Mouse (Mus musculus): ENCODE data around the gene Mdh2.

Mdh2 gene

DNA sequence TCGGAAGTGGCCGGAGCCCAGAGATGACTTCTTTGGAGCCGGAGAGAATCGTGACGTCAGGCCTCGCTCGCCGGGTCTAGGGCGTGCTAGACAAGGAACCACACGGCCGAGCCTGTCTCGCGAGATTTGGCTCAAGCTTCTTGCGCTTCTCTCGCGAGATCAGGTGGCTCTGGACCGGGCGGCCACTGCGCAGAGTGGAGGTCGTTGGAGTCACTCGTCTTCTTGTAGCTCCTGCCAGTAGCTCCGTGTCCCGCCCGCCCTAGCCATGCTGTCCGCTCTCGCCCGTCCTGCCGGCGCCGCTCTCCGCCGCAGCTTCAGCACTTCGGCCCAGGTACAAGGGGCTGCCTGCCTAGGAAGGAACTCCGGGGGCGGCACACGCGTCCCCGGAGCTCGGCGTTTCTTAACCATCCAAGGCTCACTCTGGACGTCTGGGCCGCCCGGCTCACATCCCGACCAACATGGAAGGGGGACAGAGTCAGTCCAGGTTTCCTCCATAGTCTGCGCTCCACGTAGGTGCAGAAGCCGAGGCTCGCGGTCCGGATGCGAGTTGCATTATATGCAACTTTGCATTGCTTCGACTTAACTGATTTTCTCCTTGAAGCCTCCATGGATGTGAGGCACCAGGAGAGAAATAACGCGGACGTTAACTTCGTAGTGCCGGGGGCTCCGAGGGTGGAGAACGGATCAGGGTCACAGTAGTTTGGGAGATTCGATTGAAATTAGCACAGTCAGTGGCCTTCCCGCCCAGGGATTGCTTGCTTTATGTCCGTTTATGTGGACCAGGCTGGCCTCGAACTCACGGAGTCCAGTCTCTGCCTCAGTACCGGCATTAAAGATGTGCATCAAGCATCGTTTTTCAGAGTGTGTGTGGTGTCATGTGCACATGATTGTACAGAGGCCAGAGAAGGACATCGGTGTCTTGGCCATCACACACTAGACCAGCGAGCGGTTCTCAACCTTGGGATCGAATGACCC lies at the start of gene Mdh2:
TSS of gene Mdh2 (plus strand) at position 10 of the 975 bp plus-strand sequence.
- in situ Hi-C loops (cut with MseI, MboI), result no loop called here

DNA sequence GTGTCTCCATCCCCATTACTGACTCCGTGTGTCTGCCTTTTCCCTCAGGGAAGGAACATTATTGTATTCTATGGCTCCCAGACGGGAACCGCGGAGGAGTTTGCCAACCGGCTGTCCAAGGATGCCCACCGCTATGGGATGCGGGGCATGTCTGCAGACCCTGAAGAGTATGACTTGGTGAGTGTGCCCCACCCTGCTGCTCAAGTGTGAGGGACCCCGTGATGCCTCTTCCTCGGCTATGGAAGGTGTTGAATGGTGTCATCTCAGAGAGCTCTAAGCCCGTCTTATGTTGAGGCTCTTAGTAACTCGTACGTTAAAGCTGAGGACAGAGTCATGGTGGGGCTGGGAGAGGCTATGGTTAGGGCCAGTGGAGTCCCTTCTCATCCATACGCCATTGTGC lies 48.9 kb upstream of the Mdh2 start:
- in situ Hi-C loops (cut with MseI, MboI), result no loop called here

DNA sequence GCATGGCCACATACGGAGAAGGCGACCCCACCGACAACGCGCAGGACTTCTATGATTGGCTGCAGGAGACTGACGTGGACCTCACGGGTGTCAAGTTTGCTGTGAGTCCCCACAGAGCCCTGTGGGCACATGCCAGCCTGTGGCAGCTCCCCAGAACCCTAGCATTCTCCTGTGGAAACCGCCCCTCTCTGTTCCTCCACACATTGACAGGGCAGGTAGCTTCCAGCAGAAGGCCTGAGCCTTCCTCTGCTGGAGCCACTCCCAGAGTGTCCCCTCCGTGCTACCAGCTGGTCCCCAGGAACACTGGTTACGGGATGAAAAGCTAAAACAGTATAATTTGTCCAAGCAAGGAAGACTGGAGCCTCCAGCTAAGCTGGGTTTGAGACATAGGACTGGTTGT lies 48.0 kb upstream of the Mdh2 start:
- in situ Hi-C loops (cut with MseI, MboI), result no loop called here

DNA sequence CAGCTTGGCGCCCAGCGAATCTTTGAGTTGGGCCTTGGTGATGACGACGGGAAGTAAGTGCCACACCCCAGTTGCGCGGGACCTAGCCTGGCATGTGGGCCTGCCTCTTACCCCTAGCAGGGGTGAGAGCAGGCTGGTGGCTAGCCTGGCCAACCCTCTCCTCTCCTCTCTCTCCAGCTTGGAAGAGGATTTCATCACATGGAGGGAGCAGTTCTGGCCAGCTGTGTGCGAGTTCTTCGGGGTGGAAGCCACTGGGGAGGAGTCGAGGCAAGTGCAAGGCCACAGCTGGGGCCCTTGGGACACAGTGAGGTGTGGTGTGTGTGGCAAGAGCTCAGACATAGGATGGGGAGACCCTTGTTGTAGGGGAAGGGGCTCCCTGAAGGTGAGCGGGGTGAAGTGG lies 47.4 kb upstream of the Mdh2 start:
- in situ Hi-C loops (cut with MseI, MboI), result no loop called here

DNA sequence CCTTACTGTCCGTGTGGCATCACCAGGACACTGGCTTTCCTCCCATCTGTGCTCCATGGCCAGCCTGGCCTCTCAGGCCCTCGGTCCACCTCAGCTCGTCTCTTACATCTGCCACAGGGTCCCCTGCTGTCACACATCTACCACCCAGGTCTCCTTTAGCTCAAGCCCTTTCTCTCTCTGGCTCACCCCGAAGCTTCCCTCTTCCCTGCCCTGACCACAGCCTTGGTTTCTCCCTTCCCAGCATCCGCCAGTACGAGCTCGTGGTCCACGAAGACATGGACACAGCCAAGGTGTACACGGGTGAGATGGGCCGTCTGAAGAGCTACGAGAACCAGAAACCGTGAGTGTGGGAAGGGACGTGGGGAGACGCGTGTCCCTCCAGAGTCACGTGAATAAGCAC lies 47.0 kb upstream of the Mdh2 start:
- in situ Hi-C loops (cut with MseI, MboI), result no loop called here

DNA sequence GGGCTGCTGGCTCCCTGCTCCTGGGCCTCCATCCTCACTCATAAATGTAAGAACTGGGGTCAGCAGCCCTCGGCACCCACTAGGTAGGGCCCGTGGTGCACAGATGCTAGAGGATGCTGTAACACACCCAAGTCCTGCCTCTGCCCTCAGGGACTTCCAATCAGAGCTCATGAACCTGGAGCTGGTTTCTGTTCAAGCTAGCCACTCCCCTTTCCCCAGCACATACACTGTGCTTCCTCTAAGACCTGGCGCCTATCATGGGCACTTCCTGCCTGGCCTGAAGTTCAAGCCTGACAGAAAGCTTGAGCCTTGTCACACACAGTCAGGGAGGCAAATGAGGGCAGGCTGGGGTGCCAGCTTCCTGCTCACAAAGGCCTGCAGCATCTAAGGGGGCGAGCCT lies 45.2 kb upstream of the Mdh2 start:
- in situ Hi-C loops (cut with MseI, MboI), result no loop called here

DNA sequence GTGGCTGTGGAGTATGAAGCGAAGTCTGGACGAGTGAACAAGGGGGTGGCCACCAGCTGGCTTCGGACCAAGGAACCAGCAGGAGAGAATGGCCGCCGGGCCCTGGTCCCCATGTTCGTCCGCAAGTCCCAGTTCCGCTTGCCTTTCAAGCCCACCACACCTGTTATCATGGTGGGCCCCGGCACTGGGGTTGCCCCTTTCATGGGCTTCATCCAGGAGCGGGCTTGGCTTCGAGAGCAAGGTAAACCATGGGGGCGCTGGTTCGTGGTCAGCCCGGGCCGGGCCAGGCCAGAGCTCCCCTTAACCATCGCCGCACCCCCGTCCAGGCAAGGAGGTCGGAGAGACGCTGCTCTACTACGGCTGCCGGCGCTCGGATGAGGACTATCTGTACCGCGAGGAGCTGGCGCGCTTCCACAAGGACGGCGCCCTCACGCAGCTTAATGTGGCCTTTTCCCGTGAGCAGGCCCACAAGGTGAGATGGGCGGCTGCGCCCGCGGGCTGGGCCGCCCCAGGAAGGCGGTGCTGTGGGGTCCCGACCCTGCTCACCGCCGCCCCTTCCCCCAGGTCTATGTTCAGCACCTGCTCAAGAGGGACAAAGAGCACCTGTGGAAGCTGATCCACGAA lies 44.1 kb upstream of the Mdh2 start:
- in situ Hi-C loops (cut with MseI, MboI), result no loop called here

DNA sequence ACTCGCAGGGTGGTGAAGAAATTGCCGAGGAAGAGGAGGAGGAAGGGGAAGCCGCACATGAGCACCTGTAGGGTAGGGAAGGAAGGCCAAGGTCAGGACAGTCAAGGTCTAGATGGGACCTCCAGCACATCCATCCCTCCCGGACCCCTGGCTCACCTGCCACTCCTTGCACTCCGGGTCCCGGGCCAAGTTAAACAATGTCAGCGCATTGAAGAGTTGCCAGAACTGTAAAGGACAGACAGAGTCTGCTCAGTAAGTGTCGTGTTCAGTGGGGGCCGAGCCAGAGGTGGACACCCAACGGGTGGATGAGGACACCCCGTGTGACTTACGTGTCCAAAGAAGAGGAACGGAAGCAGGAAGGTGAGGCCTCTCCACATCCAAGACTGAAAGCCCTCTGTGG lies 42.5 kb upstream of the Mdh2 start:
- in situ Hi-C loops (cut with MseI, MboI), result no loop called here

DNA sequence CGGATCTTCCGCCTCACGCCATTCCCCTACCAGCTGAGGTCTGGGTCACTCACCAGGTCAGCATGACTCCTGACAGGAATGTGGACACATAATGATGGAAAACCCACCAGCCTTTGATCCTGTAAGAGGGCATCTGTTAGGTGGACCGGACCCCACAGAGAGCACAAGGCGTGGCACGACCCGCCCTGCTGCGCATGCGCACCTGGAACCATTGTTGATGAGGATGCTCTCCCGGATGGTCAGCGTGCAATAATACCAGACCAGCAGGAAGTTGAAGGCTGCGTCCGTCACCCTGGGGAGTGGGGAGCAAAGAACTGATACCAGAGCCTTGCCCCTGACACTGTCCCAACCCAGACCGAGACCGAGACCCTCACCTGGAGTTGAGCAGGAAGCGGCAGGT lies 41.7 kb upstream of the Mdh2 start:
- in situ Hi-C loops (cut with MseI, MboI), result no loop called here

DNA sequence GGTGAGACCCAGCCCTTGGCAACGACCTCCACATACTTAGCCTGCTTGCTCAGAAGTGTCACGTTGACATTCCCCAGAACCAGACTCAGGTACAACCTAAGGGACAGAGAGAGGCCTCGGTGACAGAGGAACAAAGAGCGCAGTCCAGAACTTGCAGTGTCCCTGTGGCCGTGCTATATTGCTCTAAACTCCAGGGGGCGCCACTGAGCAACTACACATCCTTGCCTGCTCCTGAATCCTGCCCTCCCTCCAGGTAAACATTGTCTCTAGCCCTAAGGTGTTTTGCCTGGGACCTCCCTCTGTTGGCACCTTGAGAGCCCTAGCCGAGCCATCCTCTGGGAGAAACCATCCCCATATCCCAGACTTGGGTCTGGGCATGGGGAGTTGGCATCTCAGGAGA lies 41.1 kb upstream of the Mdh2 start:
- in situ Hi-C loops (cut with MseI, MboI), result no loop called here

DNA sequence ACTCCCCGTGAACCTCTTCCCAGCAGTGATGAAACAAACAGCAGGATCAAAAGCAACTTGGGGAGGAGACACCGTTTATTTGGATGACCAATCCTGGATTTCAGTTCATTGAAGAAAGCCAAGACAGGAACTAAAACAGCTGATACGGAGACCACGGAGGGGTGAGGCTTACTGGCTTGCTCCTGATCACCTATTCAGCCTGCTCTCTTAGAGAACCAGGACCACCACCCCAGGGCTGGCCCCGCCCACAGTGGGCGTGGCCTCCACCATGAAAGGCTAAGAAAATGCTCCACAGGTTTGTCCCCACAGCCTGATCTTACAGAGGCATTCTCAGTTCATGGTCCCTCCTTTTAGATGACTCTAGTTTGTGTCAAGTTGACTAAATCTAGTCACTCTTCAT lies 40.0 kb upstream of the Mdh2 start:
- in situ Hi-C loops (cut with MseI, MboI), result no loop called here

DNA sequence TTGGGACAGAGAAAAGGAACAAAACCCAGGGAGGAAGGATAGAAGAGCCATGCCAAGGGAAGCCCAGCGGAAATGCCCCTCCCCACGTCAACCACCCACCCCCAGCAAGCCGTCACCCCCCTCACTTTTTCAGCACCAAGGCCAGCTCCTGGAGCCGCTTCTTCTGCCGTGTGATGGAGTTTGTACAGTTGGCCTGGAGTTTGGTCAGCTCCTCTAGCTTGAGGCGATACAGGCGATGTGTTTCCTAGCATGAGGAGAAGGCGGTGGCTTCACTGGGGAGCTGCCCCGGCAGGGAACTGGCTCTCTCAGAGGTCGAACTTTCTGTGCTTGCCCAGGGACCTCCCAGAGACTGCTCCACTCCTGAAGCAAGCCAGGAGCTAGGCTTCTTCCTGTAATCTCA lies 36.1 kb upstream of the Mdh2 start:
- in situ Hi-C loops (cut with MseI, MboI), result no loop called here

DNA sequence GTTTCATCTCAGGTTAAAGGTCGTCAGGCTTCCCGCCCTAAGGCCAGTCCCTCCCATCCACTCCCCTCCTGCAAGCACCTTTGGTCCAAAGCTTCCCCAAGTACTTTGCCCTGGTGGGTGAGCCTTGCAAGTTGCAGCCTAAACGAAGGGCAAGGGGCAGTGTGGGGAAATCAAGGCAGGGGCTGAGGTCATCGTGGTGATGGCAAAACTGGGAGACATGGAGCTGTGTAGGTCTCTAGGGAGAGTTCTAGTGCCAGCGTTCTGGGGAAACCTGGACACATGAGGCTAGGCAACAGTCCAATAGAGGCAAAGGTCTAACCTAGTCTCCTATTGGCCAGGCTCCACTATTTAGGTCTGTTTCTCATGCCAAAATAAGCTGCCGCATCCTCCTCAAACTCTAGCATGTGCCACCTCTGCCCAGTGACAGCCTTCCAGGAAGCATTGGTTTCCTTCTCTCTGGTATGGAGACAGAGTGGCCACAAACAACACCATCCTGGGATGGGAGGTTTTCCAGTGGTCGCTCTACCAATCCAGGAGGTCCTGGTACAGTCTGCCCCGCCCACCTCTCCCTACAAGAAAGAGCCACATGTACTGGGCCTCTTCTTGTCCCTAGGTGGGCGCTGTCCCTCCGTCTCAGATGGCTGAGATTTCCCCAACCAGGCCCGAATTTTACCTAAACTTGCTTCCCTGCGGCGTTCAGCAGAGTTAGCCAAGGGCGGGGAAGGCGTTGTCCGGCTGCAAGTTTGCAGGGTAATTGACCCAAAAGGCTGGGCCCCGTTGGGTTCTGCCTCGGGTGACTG lies 35.1 kb upstream of the Mdh2 start:
- in situ Hi-C loops (cut with MseI, MboI), result no loop called here

DNA sequence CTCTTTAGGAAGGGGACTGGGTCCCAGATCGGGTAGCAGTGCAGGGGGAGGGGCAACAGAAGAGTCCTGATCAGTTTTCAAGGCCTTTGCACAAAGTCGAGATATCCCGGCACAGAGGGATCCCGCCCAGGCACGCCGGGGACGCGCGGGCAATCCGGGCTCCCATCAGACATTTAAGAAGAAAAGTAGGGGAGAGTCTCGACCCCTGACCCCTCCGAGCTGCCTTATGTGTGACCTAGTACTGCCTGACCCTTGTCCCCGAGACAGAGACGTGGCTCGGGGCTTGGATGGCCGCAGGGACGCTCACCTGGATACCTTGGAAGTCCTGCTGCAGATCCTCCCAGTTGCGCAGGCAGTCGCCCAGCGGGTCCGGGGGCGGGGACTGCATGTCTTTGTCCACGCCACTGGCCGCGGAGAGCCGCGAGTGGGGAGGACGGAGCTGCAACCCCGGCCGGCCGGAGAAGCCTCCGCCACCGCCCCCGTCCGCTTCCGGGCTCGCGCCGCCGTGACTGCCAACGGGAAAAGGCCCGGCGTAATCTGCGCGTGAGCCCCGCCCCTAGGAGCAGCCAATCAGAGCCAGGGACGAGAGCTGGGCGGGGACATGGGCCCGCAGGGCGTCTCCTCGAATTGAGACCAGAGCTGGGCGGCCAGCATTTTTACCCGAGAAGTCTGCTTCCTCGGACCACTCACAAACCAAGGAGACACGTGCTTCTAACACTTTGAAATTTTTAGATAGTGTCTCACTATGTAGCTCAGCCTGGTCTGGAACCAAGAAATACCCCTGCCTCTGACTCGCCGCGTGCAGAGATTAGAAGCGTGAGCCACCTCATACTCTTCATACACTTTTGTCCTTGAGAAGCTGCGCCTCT lies 34.3 kb upstream of the Mdh2 start, which contains the start of gene Tmem120a:
TSS of gene Tmem120a (minus strand) at position 708 of the 869 bp plus-strand sequence.
- in situ Hi-C loops (cut with MseI, MboI), result no loop called here

DNA sequence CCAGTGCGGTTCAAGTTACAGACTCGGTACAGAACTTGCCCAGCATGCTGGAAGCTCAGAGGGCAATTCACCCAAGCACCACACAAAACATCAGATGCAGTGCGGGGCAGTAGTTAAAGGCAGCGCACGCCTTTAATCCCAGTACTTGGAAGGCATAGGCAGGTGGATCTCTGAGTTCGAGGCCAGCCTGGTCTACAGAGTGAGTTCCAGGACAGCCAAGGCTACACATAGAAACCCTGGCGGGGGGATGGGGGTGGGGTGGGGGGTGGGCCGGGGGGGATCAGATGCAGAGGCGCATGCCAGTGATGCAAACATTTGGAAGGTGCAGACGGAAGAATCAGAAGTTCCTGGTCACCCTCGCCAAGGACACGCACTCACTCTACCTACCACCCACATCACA lies 33.5 kb upstream of the Mdh2 start:
- in situ Hi-C loops (cut with MseI, MboI), result no loop called here

DNA sequence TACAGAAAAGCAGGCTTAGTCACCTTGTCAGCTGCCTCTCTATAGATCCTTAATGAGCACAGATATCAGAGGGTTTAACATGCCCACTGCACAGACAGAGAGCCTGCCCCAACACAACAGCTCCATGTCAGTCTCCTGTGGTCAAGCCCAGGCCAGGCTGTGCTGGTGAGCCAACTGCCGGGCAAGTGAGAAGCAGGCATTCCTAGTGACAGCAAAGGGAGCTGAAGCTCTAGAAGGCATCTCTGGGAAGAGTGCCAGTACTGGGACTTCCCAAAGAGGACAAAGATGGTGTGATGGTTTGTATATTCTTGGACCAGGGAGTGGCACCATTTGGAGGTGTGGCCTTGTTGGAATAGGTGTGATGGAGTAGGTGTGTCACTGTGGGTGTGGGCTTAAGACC lies 27.2 kb upstream of the Mdh2 start:
- in situ Hi-C loops (cut with MseI, MboI), result no loop called here

DNA sequence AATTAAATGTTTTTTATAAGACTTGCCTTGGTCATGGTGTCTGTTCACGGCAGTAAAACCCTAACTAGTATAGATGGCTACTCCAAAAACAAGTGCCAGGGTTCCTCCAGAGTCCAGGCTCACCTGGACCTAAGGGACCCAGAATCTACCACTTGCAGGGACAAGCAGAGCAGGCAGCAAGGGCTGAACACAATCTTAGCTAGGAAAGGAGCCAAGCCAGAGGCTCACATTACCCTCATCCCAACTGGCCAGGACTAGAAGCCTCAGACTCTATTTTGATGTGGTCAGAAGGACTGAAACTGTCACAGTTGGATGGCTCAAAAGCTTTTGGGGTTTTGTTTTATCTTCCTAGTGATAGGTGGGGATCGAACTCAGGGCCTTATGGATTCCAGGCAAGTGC lies 26.7 kb upstream of the Mdh2 start:
- in situ Hi-C loops (cut with MseI, MboI), result no loop called here

DNA sequence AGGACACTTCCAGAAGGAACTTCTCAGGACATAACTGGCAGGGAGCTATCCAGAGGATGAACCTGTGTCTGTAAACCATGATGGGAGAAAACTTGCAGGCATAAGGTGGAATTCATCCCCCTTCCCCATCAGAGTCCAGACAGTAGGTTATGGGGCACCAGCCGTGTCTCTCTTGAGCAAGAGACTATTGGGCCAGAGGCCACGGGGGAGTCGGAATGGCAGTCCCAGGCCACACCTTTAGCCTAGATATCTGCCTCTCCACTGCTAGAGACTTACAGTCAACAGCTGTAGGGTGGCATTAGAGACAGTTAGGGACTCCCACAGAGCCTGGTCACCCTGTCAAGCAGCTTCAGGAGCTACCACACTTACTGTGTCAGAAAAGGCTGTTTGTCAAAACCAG lies 16.4 kb upstream of the Mdh2 start:
- in situ Hi-C loops (cut with MseI, MboI), result loop anchor here (5.0 to 10.0 kb wide), 2 partner anchors 145 to 207 kb away; no protein-coding TSS in a partner anchor

DNA sequence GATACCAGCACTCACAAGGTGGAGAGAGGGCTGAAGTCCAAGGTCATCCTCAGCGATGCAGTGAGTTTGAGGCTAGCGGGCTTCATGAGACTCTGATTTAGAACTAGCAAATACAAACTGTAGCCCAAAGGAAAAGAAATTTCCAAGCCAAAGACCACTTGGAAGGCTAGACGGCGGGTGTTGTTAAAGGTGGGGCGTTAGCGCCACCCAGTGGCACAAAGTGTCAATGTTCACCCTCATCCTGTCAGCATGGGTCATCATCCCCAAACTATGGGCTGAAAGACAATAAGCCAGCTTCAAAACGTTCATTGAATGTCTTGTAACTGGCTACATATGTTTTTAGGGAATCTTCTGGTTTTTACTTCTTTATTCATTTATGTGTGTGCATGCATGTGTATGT lies 14.8 kb upstream of the Mdh2 start:
- in situ Hi-C loops (cut with MseI, MboI), result loop anchor here (5.0 to 10.0 kb wide), 2 partner anchors 146 to 209 kb away; no protein-coding TSS in a partner anchor

DNA sequence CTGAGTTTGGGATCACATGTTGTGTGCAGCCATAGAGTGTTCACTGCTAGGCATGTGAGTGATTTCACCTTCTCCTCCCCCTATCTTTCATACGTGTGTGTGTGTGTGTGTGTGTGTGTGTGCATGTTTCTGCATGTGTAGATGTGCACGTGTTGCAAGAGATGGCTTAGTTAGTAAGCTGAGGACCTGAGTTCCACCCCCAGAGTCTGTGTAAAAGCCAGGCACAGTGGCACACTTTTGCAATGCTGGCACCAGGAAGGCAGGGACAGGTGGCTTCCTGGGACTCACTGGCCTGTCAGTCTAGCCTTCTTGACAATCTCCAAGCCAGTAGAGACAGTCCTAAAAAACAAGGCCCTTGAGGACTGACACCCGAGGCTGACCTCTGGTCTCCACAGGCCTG lies 13.3 kb upstream of the Mdh2 start:
- in situ Hi-C loops (cut with MseI, MboI), result loop anchor here (5.0 to 10.0 kb wide), 2 partner anchors 148 to 210 kb away; no protein-coding TSS in a partner anchor

DNA sequence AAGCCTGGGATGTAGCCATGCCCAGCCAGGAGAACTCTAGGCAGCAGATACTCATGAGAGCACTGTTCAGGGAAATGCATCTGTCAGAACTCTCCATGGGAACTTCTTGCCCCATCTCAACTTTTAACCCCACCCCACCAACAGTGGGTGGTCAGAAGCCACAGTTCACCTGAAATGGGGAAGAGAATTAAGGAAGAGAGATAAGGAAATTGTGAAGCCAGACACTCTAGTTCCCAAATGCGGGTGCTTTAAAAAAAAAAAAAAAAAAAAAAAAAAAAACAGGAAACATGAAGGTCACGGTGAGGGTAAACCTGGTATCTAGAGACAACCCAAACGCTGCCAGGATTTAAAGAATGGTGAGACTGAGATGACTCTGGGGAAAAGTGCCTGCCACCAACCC lies 5.8 kb upstream of the Mdh2 start:
- in situ Hi-C loops (cut with MseI, MboI), result no loop called here
